Mouse (Mus musculus) stomach, postnatal 0 days (tissue): ENCODE measurements around the gene Acvr1b.

Experiments used
- CTCF ChIP-seq: IDR thresholded peaks from 2 replicates; pipeline ENCODE4 v1.5.1; 2016; ENCODE audit warnings: antibody characterized with exemption, low read depth, mild to moderate bottlenecking, moderate library complexity
- EP300 ChIP-seq: optimal IDR thresholded peaks from 2 replicates; pipeline ENCODE3; 2016; ENCODE audit warnings: antibody characterized with exemption

DNA sequence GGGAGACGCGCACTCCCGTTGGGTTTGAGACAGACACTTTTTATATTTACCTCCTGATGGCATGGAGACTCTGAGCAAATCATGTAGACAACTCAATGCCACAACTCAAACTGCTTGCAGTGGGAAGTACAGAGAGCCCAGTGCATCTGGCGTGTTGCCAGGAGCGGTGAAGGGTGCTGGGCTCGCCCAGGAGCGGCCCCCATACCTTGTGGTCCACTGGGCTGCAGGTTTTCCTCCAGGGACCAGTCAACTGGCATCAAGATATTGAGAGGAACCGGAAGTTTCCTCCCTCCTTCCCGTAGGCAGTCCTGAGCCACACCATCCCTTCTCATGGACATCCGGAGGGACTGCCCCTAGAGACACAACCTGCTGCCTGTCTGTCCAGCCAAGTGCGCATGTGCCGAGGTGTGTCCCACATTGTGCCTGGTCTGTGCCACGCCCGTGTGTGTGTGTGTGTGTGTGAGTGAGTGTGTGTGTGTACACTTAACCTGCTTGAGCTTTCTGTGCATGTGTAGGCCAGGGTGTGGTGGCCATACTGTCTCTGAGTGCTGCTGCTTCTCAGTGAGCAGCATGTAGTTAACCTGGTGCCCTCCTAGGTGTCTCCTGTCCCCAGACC is 37.2 kb downstream of the Acvr1b start:
- TF ChIP-seq CTCF: no peak
- no peak for TF ChIP-seq EP300
